Mouse (Mus musculus) liver, adult 2 months (tissue): Measurements from ENCODE around the gene Aimp2.

ENCODE experiments used
- CTCF ChIP-seq: fragments of 200-500 bp; IDR thresholded peaks from 2 replicates; pipeline ENCODE4 v1.5.1; 2011; ENCODE audit warnings: low read depth, low read length, control low read depth
- POLR2A ChIP-seq: fragments of 200-500 bp; IDR thresholded peaks from 2 replicates; pipeline ENCODE4 v1.6.1; 2011; ENCODE audit warnings: low read length, control low read depth; ENCODE audit not compliant: insufficient read depth; ENCODE audit errors: extremely low read depth

DNA sequence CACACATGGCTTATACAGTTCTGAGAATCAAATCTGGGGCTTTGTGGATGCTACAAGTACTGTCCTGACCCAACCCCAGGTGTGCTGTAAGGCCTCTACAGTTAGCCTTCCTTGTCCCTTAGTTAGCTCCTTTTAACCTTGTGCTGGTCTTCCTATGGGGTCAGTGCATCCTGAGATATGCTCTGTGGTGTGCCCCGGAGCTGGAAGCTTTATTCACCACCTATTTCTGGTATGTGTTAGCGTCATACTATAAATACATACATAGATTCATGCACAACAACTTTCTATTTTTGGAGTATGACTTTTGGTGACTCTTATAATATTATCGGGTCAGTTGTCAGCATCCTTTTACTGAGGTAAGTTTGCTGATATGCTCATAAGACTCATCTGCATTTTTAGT is 24.4 kb downstream of the Aimp2 start:
- no peak for TF ChIP-seq CTCF
- TF ChIP-seq POLR2A = no peak
